Comparison of ENCODE assay signal across 8 mouse cellular contexts in the genomic region with DNA sequence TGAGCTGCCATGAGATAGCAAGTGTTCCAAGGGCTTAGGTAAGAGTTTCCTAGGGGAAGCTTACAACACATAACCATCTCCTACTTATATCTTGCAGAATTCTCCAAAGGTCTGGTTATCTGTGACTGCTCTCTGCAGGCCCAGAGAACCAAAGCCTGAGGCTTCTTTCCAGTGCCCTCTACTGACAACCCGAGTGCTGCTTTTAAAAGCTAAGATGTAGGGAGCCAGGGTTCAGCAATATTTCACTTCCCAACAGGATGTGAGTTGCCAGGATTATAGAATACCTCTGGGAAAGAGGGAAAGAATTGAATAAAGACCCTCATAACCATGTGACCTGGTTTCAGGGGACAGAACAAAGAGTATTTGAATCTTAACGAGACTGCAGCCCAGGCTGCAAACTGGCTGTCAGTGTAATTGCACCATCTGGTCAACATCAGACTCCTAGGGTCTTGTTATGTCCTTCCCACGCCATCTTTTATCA. TPM values are rescaled to one million over a fixed set of nuclear protein-coding genes. Genes with fewer than 3 reads are reported as not detected.
DNase-seq lines count a peak whose midpoint lies in the region; ATAC-seq and TF ChIP-seq lines count a peak whose summit lies in the region.

No protein-coding gene starts in this region.

- no peak overlapping the region for H3K4me3 ChIP-seq in C2C12 (ENCODE audit: insufficient read depth, poor library complexity, severe bottlenecking)

- H3K36me3 ChIP-seq in C2C12 (ENCODE audit: control insufficient read depth, insufficient read depth), result peaks cover 13% of the 10 kb centered on the region

- H3K27me3 ChIP-seq in C2C12 (ENCODE audit: control insufficient read depth, insufficient read depth, insufficient read length), result no peaks in the 10 kb centered on the region

- no peak for TF ChIP-seq CTCF in C2C12 (IDR thresholded peaks at IDR 0.05; ENCODE audit: control insufficient read depth, insufficient read depth, insufficient read length)

- no peak for DNase-seq in frontal cortex, postnatal 14 days (ENCODE audit: low spot score in 2 of 2)
- DNase-seq in forelimb bud, embryonic 11.5 days (ENCODE audit: low read depth, low spot score), result peak; percentile 74
- DNase-seq in mesoderm, embryonic 11.5 days (ENCODE audit: low read depth, low spot score), result peak; percentile 75
- DNase-seq in adrenal gland, adult 8-10 months, result no peak
- DNase-seq in frontal cortex, postnatal 25 days (ENCODE audit: low spot score in 2 of 2), result no peak
- no peak for DNase-seq in spleen, postnatal 10 days (ENCODE audit: low spot score in 2 of 2)

- peak overlapping the region; percentile 6 for H3ac ChIP-seq in C2C12 (ENCODE audit: control insufficient read depth, insufficient read length, low read depth)

- ATAC-seq in frontal cortex, adult (ENCODE audit: low TSS enrichment), result peak; percentile 15

- H3K79me2 ChIP-seq in C2C12 (ENCODE audit: control insufficient read depth, insufficient read depth), result peaks cover 100% of the 10 kb centered on the region

- peaks cover 76% of the 10 kb centered on the region for H3K79me3 ChIP-seq in C2C12 (ENCODE audit: low read depth)

TF ChIP-seq in C2C12, 6 proteins besides CTCF, POLR2A, EP300 and RAD21:
- TF ChIP-seq CEBPB (IDR thresholded peaks at IDR 0.05; ENCODE audit: low read depth) (no peak), MYOG (IDR thresholded peaks at IDR 0.05; ENCODE audit: control insufficient read depth, extremely low read depth, insufficient read length) (no peak), MAX (IDR thresholded peaks at IDR 0.05) (no peak), FOSL1 (IDR thresholded peaks at IDR 0.05; ENCODE audit: insufficient read depth, low read length, poor library complexity, severe bottlenecking) (no peak), MYOD1 (IDR thresholded peaks at IDR 0.05; ENCODE audit: control insufficient read depth, insufficient read length, low read depth) (no peak), USF1 (IDR thresholded peaks at IDR 0.05; ENCODE audit: low read depth) (no peak)

RNA-seq across cellular contexts. Expression of a gene that starts 59.4 kb away (rescaled TPM):
- polyA plus RNA-seq in C2C12 (2012; fragmentation: generic; extraction: Trizol), result 20.9 TPM
- 10 to 100 TPM; 47.0 to 58.9 (median 49.3) TPM for total RNA-seq in adrenal gland, adult 8-10 months (2022)

Comparison
In these comparisons a context has a peak if more than half of its experiments do, and no peak if none do; other contexts are left out.
1. DNase-seq: peak in forelimb bud, embryonic 11.5 days (single experiment) and mesoderm, embryonic 11.5 days (single experiment); none in frontal cortex, postnatal 14 days (0 of 2), adrenal gland, adult 8-10 months (single experiment), frontal cortex, postnatal 25 days (0 of 2) and spleen, postnatal 10 days (0 of 2).